Mouse (Mus musculus) cerebellum, adult 11 months (tissue): Measurements from ENCODE around the gene Foxp1.

Experiments
- DNase-seq: peaks from one replicate; pipeline ENCODE4 v3.0.0; 2022

The Foxp1 gene

DNA sequence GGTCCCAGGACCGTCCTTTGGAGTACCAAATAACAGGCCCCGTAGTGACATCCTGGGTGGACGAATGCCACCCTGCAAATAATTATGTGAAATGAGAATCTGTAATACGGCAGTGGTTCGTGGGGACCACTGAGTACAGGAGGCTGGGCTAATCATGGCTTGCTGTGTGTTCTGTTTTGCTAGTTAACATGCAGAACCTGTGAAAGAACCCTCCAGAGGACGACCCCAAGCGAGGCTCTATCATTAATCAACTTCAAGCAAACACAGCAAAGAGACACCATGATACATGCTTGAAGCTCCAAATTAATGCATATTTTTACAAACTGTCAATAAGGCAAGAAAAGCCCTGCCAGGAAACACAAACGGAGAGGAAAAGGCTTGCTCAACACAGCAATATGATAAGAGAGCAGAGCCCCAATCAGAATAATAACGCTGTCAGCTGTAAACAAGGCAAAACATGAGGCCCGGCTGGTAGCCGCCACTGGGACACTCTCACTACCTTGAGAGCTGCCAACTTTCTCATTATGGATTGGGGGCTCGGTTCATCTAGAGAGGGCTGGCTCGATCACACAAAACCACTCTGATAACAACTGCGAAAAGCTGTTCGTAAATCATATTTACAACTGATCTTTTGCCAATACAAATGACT lies 591.7 kb downstream of the Foxp1 start:
- no peak for DNase-seq

DNA sequence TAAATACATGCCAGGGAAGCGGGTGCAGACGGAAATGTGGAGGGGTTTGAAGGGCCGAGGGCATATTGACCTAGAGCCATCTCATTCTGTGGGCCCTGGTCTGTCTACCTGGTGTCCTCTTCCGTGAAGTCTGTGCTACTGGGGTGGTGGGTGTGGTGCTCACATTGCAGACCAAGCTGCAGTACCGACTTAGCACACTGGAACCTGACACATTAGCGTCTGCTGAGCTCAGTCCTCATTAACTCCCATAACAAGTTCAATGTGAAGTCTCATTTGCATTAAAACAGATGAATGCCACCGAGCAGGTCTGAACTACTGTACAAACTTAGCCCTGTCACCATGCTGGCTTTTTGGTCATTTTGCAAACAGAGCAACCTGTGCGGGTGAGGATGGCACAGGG lies 594.2 kb downstream of the Foxp1 start:
- DNase-seq = no peak

DNA sequence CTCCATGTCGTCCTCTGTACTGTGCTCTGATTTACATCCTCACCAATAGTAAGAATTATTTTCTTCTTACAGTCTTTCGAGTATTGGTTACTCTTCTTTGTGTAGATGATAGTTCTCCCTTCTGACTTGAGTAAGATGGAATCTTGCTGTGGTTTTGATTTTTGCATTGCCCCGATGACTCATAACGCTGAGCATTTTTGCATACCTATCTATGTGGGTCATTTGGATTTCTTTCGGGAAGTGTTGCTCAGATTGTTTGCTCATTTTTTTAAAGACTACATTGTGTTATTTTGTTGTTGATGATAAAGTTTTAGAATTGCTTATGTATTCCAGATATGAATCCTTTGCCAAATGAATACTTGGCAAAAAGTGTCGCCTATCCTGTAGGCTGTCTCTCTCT lies 621.3 kb downstream of the Foxp1 start:
- no peak for DNase-seq

DNA sequence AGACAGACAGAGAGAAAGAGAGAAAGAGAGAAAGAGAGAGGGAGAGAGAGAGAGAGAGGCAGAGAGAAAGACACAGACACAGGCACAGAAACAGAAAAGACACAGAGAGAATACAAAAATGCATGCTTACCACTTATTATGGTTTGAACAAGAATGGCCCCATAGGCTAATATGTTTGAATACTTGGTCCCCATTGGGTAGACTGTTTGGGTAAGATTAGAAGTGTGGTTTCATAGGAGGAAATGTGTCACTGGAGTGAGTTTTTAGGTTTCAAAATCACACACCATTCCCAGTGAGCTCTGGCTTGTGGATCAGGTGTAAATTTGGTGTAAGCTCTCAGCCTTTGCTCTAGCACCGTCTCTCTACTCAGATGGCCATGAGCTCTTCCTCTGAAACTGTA lies 644.3 kb downstream of the Foxp1 start:
- DNase-seq = no peak

DNA sequence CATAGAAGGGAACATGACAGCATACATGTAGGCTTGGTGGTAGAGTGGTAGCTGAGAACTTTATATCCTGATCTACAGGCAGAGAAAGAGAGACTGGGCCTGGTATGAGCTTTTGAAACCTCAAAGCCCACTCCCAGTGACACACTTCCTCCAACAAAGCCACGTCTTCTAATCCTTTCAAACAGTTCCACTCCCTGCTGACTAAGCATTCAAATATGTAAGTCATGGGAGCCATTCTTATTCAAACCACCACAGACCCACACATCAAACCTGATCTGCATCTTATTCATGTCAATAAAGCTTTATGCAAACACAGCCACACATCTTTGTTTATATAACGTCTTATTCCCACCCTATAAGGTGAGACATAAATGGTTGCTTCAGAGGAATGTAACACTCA lies 646.1 kb downstream of the Foxp1 start:
- DNase-seq = no peak
